10 mouse cellular contexts compared by ENCODE assay signal in the genomic region with DNA sequence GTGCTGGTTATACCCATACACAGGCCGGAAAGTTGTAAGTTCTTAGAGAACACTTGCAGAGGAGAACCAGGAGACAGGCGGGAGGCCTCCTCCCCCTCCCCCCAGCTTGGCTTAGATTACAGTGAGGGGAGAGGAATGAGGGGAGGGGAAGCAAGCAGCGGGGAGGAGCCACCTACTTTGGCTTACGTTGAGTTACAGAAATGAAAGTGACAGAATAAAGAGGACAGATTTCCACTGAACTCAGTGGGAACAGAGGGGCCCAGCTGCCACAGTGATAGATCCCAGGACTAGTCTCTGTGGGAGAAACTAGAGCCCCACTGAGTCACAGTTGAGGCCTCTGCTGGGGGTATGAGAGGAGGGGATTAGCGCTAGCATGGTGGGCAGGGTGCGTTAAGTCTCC.
DNase-seq lines count a peak whose midpoint lies in the region; ATAC-seq lines count a peak whose summit lies in the region.
"Had no signal": no experiment of that assay in that cellular context is flagged by ENCODE, and none has a peak within 500 bp of the region (broad histone marks: within the 10 kb centered on the region; RNA-seq: fewer than 3 reads in every experiment).

No protein-coding gene starts in this region.

- 7% methylated on average over 6 of the region's 6 CpGs for WGBS in heart, embryonic 13.5 days
- 7% methylated on average over 6 of the region's 6 CpGs for WGBS in embryonic facial prominence, embryonic 14.5 days
- WGBS in liver, embryonic 15.5 days (ENCODE audit: insufficient replicate concordance): 21% methylated on average over 6 of the region's 6 CpGs

- H3K9ac ChIP-seq in heart, embryonic 13.5 days: peak overlapping the region; percentile 50
- H3K9ac ChIP-seq in embryonic facial prominence, embryonic 14.5 days (ENCODE audit: low read depth, low read length): no peak overlapping the region
- no peak overlapping the region for H3K9ac ChIP-seq in liver, embryonic 15.5 days

- peak overlapping the region; percentile 64 for H3K4me2 ChIP-seq in heart, embryonic 13.5 days
- peak overlapping the region; percentile 38 for H3K4me2 ChIP-seq in embryonic facial prominence, embryonic 14.5 days (ENCODE audit: low read depth, low read length)
- 0 out of 2 replicates have a peak overlapping the region, but pooled peaks have one; percentile 14 for H3K4me2 ChIP-seq in liver, embryonic 15.5 days

- H3K36me3 ChIP-seq in heart, embryonic 13.5 days: no peaks in the 10 kb centered on the region
- H3K36me3 ChIP-seq in embryonic facial prominence, embryonic 14.5 days (ENCODE audit: control insufficient read depth, insufficient read depth, low read length): no peaks in the 10 kb centered on the region
- no peaks in the 10 kb centered on the region for H3K36me3 ChIP-seq in liver, embryonic 15.5 days (replicated peaks)

- H3K27ac ChIP-seq in heart, embryonic 13.5 days (replicated peaks): no peak overlapping the region; the same call in 1 of the 2 replicates
- no peak overlapping the region for H3K27ac ChIP-seq in embryonic facial prominence, embryonic 14.5 days (replicated peaks; ENCODE audit: low read depth, low read length)
- H3K27ac ChIP-seq in liver, embryonic 15.5 days (replicated peaks): no peak overlapping the region

- DNase-seq in heart, adult 18-20 months: no peak
- DNase-seq in ES-CJ7 (ENCODE audit: low read depth, low spot score): peak; percentile 23
- peak; percentile 63 for DNase-seq in embryonic facial prominence, embryonic 14.5 days (ENCODE audit: low spot score)
- DNase-seq in right cerebral cortex, postnatal 10 days (ENCODE audit: low spot score in 2 of 2): no peak
- DNase-seq in B cell, adult 2 months: no peak
- DNase-seq: layer of hippocampus, adult 9-11 months; thymus, postnatal 36 days had no signal

- peaks cover 16% of the 10 kb centered on the region for H3K4me1 ChIP-seq in heart, embryonic 13.5 days
- H3K4me1 ChIP-seq in embryonic facial prominence, embryonic 14.5 days (ENCODE audit: control insufficient read depth, insufficient read depth, low read length): peaks cover 11% of the 10 kb centered on the region
- no peaks in the 10 kb centered on the region for H3K4me1 ChIP-seq in liver, embryonic 15.5 days (replicated peaks)

- ATAC-seq in heart, embryonic 13.5 days (ENCODE audit: extremely low read depth, insufficient number of reproducible peaks, low FRiP score, low TSS enrichment): no peak
- peak; percentile 68; the same call in 1 of the 2 replicates for ATAC-seq in embryonic facial prominence, embryonic 14.5 days (ENCODE audit: low read depth)
- ATAC-seq in liver, embryonic 15.5 days (ENCODE audit: insufficient read depth): no peak
- no peak for ATAC-seq in monocyte, adult 5-6 weeks (replicated peaks; ENCODE audit: insufficient number of reproducible peaks, low FRiP score, low TSS enrichment, poor library complexity, severe bottlenecking)

- H3K4me3 ChIP-seq in heart, embryonic 13.5 days: peak overlapping the region; percentile 35
- H3K4me3 ChIP-seq in embryonic facial prominence, embryonic 14.5 days (ENCODE audit: low read depth, low read length): no peak overlapping the region
- H3K4me3 ChIP-seq in liver, embryonic 15.5 days (replicated peaks): no peak overlapping the region

- no peaks in the 10 kb centered on the region; the same call in 1 of the 2 replicates for H3K9me3 ChIP-seq in heart, embryonic 13.5 days
- no peaks in the 10 kb centered on the region for H3K9me3 ChIP-seq in embryonic facial prominence, embryonic 14.5 days (ENCODE audit: control insufficient read depth, low read length)
- H3K9me3 ChIP-seq in liver, embryonic 15.5 days (replicated peaks): no peaks in the 10 kb centered on the region

- no peaks in the 10 kb centered on the region for H3K27me3 ChIP-seq in heart, embryonic 13.5 days (replicated peaks)
- H3K27me3 ChIP-seq in embryonic facial prominence, embryonic 14.5 days (replicated peaks; ENCODE audit: control insufficient read depth, insufficient read depth, low read length): no peaks in the 10 kb centered on the region
- no peaks in the 10 kb centered on the region for H3K27me3 ChIP-seq in liver, embryonic 15.5 days

Comparison
In these comparisons a context has a peak if more than half of its experiments do, and no peak if none do; other contexts are left out.
1. H3K4me2 ChIP-seq: peak in every context shown above with its lines; median percentile 64 in heart, embryonic 13.5 days; 38 in embryonic facial prominence, embryonic 14.5 days; 14 in liver, embryonic 15.5 days.
2. DNase-seq: peak in ES-CJ7 (single experiment) and embryonic facial prominence, embryonic 14.5 days (single experiment); none in heart, adult 18-20 months (0 of 2), right cerebral cortex, postnatal 10 days (0 of 2) and B cell, adult 2 months (0 of 2).